Mouse (Mus musculus) brain, embryonic 14.5 days (tissue): ENCODE measurements around the gene Aldh1a3.

ENCODE experiments used
- CTCF ChIP-seq: fragments of 200-500 bp; IDR thresholded peaks from 2 replicates; pipeline ENCODE4 v1.5.1; 2012; ENCODE audit warnings: inconsistent platforms, mild to moderate bottlenecking, moderate library complexity, borderline replicate concordance; ENCODE audit not compliant: insufficient read depth, insufficient read length; ENCODE audit errors: extremely low read depth
- POLR2A ChIP-seq: fragments of 200-500 bp; IDR thresholded peaks from 2 replicates; pipeline ENCODE4 v1.6.1; 2012; ENCODE audit warnings: mild to moderate bottlenecking, inconsistent platforms, borderline replicate concordance; ENCODE audit not compliant: poor library complexity, insufficient read depth, insufficient read length, severe bottlenecking; ENCODE audit errors: extremely low read depth

- TF ChIP-seq CTCF (peak; percentile 38; the same call in 1 of the 2 replicates), POLR2A (no peak)
Measured at GRCm38 (mm10) chr7:66387813-66388521, 39.4 kb downstream of the Aldh1a3 start, which contains the start of gene Lrrk1.
